Mouse (Mus musculus) C2C12 (cell line): Measurements from ENCODE around the gene 4930522H14Rik. TPM values are rescaled to one million over a fixed set of nuclear protein-coding genes. Genes with fewer than 3 reads are reported as not detected.

Experiments
- H3K27me3 ChIP-seq: one replicate; pipeline ENCODE4 v1.6.1; 2011; ENCODE audit not compliant: control insufficient read depth, insufficient read depth, insufficient read length
- H3K36me3 ChIP-seq: one replicate; pipeline ENCODE4 v1.6.1; 2011; ENCODE audit not compliant: control insufficient read depth, insufficient read depth
- H3K4me3 ChIP-seq: one replicate; pipeline ENCODE4 v1.5.1; 2011; ENCODE audit warnings: mild to moderate bottlenecking, control low read depth; ENCODE audit not compliant: poor library complexity, insufficient read depth, severe bottlenecking
- H3K79me2 ChIP-seq: one replicate; pipeline ENCODE4 v1.6.1; 2011; ENCODE audit not compliant: control insufficient read depth, insufficient read depth
- H3K79me3 ChIP-seq: one replicate; pipeline ENCODE4 v1.6.1; 2011; ENCODE audit warnings: low read depth, control low read depth
- H3ac ChIP-seq: one replicate; pipeline ENCODE3; 2011; ENCODE audit warnings: low read depth; ENCODE audit not compliant: control insufficient read depth, insufficient read length
- CEBPB ChIP-seq: IDR thresholded peaks from one replicate; pipeline ENCODE4 v1.6.1; 2011; ENCODE audit warnings: low read depth, mild to moderate bottlenecking, control low read depth, moderate library complexity
- CTCF ChIP-seq: IDR thresholded peaks from one replicate; pipeline ENCODE4 v1.5.1; 2011; ENCODE audit not compliant: control insufficient read depth, insufficient read depth, insufficient read length
- FOSL1 ChIP-seq: IDR thresholded peaks from one replicate; pipeline ENCODE4 v1.8.0; 2011; ENCODE audit warnings: mild to moderate bottlenecking, low read length; ENCODE audit not compliant: poor library complexity, insufficient read depth, severe bottlenecking
- MAX ChIP-seq: IDR thresholded peaks from one replicate; pipeline ENCODE4 v1.6.1; 2011; ENCODE audit warnings: mild to moderate bottlenecking, control low read depth
- MYOD1 ChIP-seq: IDR thresholded peaks from one replicate; pipeline ENCODE4 v1.6.1; 2011; ENCODE audit warnings: low read depth; ENCODE audit not compliant: control insufficient read depth, insufficient read length
- MYOG ChIP-seq: IDR thresholded peaks from one replicate; pipeline ENCODE4 v1.6.1; 2011; ENCODE audit not compliant: control insufficient read depth, insufficient read length; ENCODE audit errors: extremely low read depth
- USF1 ChIP-seq: IDR thresholded peaks from one replicate; pipeline ENCODE4 v1.6.1; 2011; ENCODE audit warnings: low read depth, mild to moderate bottlenecking, control low read depth, moderate library complexity
- polyA plus RNA-seq: library from polyadenylated mRNA; unstranded; fragments of >200 nt; fragmentation: generic; extraction: Trizol; gene quantifications from one replicate; pipeline ENCODE4 v1.2.1, GENCODE M21; 2012; ENCODE audit warnings: missing spikeins

Gene 4930522H14Rik
- polyA plus RNA-seq, 1 experiment: not detected

DNA sequence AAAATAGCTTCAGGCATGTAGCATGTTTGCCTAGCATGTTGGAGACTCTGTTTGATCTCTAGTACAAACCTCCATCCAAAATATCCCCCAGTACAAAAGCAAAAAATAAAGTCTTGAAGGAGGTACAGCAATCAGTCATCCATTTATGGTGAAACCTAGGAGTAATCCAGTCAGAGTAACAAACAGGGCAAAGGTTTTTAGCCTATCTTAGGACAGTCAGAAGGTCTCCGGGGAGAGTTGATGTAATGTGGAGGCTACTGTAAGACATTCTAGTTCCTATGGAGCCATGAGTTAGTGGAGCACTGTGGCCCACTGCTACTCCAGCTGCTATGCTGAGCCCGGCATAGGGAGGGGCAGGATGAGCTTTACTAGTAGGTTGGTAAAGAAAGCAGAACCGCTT, 58.5 kb downstream of the 4930522H14Rik start:
- peaks cover 75% of the 10 kb centered on the region for H3K79me3 ChIP-seq
- no peak for TF ChIP-seq MYOD1
- H3K4me3 ChIP-seq: no peak overlapping the region

DNA sequence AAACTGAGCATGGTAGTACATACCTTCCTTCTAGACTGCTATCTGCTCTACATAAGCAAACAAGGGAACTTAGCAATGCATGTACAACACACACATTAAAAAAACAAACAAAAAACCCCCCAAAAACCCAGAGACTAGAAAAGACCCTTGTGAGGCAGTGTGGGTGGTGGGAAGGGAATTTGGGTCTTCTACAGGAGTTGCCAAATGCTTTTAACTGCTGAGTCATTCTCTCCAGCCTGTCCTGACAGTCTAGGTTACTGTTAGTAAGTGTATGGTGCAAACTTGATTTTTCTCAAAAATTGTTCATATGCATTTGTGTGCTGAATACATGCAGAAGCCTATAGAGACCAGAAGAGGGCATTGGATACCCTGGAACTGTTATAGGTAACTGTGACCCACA, 59.5 kb downstream of the 4930522H14Rik start:
- Histone ChIP-seq H3K79me2 (peaks cover 97% of the 10 kb centered on the region), H3K79me3 (peaks cover 82% of the 10 kb centered on the region), H3K27me3 (no peaks in the 10 kb centered on the region), H3ac (no peak overlapping the region), H3K4me3 (no peak overlapping the region), H3K36me3 (peaks cover 6% of the 10 kb centered on the region)
- TF ChIP-seq CEBPB (no peak), USF1 (no peak), MAX (no peak), MYOD1 (no peak), FOSL1 (no peak), CTCF (no peak), MYOG (no peak)

More for the DNA sequence above, 58.5 kb downstream of the 4930522H14Rik start:
- Histone ChIP-seq H3K27me3 (no peaks in the 10 kb centered on the region), H3K79me2 (peaks cover 87% of the 10 kb centered on the region), H3ac (no peak overlapping the region), H3K36me3 (peaks cover 6% of the 10 kb centered on the region)

DNA sequence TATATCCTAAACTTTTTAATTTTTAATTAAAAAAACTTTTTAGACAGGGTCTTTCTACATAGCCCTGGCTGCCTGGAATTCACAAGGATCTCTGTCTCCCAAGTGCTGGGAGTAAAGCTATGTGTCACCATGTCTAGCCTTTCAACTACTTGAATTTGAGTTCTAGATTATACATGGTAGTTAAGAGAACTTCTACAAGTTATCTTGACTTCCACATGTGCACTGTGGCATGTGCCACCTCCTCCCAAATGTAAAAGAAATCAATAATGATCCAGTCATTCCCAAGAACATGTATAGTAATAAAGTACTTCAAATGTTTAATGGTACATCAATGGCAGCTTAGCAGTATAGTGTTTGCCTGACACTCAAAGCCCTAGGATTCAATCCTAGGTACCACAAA, 63.4 kb downstream of the 4930522H14Rik start:
- H3K79me3 ChIP-seq: peaks cover 75% of the 10 kb centered on the region
- H3K36me3 ChIP-seq: peaks cover 5% of the 10 kb centered on the region
- no peak overlapping the region for H3K4me3 ChIP-seq
- H3K27me3 ChIP-seq: no peaks in the 10 kb centered on the region
- TF ChIP-seq CEBPB (no peak), FOSL1 (no peak), MAX (no peak), MYOD1 (no peak), MYOG (no peak), USF1 (no peak), CTCF (no peak)
- no peak overlapping the region for H3ac ChIP-seq
- peaks cover 99% of the 10 kb centered on the region for H3K79me2 ChIP-seq

DNA sequence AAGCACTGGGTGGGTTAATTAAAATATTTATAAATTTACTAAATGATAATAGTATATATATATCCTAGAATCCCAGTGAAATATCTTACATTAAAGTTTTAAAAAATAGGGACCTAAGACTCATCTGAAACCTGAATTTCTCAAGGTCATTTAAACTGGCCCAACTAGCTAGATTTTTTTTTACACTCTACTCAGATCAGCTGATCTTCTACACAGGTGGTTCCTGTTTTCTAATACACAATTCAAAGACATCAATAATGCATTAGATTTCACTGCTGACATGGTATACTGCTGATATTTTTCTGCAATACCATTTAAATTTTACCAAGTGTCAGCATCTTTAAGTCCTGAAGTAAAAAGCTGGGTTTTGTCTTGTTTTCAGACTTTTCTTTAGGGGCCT, 67.2 kb downstream of the 4930522H14Rik start:
- TF ChIP-seq CTCF (no peak), FOSL1 (no peak), MYOG (no peak), MAX (no peak), MYOD1 (no peak), USF1 (no peak), CEBPB (no peak)
- Histone ChIP-seq H3ac (no peak overlapping the region), H3K27me3 (no peaks in the 10 kb centered on the region), H3K79me3 (peaks cover 60% of the 10 kb centered on the region), H3K4me3 (no peak overlapping the region), H3K79me2 (peaks cover 94% of the 10 kb centered on the region), H3K36me3 (no peaks in the 10 kb centered on the region)

DNA sequence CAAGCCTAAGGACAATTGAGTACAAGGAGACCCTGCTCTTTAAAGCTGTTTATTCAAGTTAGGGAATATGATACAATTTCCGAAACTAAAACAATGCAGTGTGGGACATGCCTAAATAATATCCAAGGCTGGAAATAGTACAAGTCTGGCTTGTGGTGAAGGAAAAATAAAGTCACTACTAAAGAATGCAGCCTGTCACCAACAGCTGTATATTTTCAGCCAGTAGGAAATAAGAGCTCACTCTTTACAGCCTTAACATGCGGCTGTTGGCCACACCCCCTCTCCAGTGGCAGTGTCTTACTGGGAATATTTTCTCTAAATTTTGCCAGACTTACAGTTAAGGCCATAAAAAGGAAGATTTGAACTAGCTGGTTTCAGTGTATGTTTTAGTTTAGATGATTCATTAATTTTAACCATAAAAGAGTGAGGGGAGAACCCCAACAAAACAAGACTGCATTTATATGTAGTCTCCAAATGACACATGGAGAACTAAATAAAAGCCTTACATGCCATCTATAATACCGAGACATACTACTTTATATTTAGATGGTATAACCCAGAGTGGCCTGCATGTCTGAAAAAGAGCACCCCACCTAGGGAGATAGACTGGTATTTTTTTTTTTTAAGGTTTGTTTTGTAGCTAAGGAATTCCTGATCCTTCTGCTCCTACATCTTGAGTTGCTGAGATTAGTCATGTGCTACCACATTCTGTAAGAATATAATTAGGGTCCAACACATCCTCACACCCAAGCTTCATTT, 70.5 kb downstream of the 4930522H14Rik start:
- peaks cover 47% of the 10 kb centered on the region for H3K79me3 ChIP-seq
- peaks cover 8% of the 10 kb centered on the region for H3K36me3 ChIP-seq
- no peaks in the 10 kb centered on the region for H3K27me3 ChIP-seq
- TF ChIP-seq MAX: peak; percentile 72
- TF ChIP-seq CEBPB: no peak
- peak; percentile 19 for TF ChIP-seq MYOD1
- no peak overlapping the region for H3K4me3 ChIP-seq
- peaks cover 88% of the 10 kb centered on the region for H3K79me2 ChIP-seq
- H3ac ChIP-seq: no peak overlapping the region

DNA sequence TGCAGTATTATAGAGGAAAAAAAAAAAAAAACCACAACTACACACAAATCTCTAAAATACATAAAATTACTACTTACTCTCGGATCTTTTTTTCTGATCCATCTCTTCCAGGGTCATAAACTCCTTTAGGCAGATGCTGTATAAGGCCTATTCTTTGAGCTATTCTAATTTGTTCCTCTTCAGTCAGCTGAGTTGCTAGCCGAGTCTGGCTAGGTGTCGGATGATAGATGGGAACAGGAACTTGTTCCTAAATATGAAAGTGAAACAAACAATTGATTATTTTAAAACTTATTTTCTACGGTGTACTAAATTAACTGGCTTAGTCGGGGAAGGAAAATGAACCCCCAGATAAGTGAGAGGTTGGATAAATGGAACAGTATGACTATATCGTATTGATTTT, 74.3 kb downstream of the 4930522H14Rik start:
- Histone ChIP-seq H3K79me3 (peaks cover 28% of the 10 kb centered on the region), H3K27me3 (no peaks in the 10 kb centered on the region), H3K36me3 (peaks cover 34% of the 10 kb centered on the region), H3ac (no peak overlapping the region), H3K4me3 (no peak overlapping the region), H3K79me2 (peaks cover 51% of the 10 kb centered on the region)
- TF ChIP-seq CTCF (no peak), CEBPB (no peak), USF1 (no peak), FOSL1 (no peak), MYOG (no peak), MAX (no peak), MYOD1 (no peak)

Other genes with a start within 250 kb of the 4930522H14Rik start
- 0.42 TPM for gene Ttc39a, start 124.7 kb downstream of the 4930522H14Rik start, polyA plus RNA-seq
- 26.9 TPM for gene Rnf11, start 46.6 kb downstream of the 4930522H14Rik start, polyA plus RNA-seq
- 21.6 TPM for gene Cdkn2c, start 135.9 kb upstream of the 4930522H14Rik start, polyA plus RNA-seq
- gene Faf1, start 145.3 kb upstream of the 4930522H14Rik start, polyA plus RNA-seq: 21.4 TPM